Mouse (Mus musculus): ENCODE results near the gene Zbtb9.

Gene Zbtb9

DNA sequence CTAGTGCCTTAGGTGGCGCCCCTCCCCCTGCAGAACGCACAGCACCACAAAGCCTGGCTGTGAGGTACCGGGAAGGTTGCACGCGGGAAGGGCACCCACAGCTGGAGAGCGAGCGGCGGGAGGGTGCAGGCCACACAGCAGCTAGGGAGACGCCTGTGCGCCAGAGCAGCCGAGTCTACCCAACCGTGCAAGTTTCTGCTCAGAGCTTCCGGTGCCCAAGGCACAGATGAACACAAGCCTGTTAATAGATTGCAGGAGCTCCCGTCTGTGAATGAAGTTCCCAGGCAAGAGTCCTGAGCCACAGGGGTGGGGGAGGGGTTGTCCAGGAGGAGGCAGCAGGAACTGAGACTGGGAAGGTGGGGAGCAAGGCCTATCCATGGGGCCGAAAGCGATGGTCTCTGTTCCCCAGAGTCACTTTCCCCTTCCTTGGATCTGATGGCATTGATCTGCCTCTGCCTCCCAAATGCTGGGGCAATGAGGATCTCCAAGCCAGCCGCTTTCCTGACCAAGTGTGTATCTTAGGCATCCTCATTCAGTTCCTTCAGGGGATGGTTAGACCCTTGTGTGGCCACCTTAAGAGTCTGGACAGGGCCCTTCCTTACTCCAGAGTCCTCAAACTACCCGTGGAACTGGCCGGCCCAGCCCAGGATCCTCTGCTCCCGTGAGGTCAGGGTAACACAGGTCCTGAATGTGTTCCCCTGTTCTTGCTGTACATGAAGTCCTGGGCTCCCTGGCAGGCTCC lies 67.5 kb downstream of the Zbtb9 start:
- peak; percentile 69 for DNase-seq (ENCODE audit: low spot score)

DNA sequence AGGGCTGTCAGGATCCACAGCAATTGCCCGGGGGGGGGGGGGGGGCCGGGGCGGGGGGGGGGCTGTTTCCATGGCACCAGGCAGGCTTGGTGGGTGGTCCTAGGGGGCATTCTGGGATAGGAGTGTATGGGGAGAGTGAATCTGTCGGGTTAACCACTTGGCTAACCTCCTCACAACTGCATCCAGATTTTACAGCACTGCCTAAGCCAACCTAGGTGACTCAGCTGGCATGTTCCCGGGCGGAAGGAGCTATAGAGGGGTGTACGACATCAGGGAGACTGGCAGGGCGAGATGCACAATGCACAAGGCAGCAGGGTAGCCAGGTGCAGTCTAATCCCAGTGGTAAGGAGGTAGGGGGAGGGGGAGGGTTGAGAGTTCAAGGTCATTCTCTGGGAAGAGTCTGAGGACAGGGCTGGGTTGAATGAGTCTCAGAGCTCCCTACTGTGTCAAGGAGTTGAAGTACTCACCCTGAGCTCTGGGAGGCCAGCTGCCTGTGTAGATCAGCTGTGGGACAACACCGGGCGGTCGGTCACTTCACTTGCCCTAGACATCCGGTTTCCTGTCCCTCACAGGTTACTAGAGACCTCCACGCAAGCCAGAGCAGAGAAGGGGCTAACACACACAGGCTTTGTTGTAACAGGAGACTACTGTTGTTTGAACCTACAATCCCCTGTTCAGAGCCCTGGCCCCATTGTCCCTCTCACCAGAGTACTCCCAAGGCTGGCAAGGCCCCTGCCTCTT lies 68.2 kb downstream of the Zbtb9 start:
- no peak for DNase-seq (ENCODE audit: low spot score)

DNA sequence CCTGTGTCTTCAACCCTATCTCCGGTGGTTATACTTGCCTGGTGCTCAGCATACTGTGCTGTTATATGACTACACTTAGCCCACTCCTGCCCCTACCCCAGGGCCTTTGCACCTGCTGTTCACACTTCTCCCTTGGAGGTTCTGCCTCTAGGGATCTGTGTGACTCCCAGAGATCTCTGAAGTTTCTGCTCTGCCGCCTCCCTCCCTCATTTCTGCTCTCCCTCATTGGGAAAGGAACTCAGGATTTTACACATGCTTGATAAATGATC lies 68.8 kb downstream of the Zbtb9 start:
- no peak for DNase-seq (ENCODE audit: low spot score)

DNA sequence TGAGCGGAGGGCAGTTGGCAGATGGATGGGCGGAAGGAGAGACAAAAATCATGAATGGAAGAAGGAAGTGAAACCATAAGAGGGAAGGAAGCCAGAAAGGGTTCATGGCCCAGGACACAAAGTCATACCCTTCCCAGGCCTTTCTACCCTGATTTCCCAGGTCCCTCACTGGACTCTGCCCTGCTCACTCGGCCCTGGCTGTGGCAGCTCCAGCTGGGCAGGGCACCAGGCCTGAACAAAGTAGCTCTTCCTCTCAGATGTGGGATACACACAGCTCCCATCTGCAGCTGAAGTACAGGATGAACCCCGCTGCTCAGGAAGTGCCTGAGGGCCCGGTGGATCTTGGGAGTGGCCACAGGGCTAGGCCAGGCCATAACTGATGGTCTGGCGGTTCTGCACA lies 69.9 kb downstream of the Zbtb9 start:
- DNase-seq (ENCODE audit: low spot score): no peak

DNA sequence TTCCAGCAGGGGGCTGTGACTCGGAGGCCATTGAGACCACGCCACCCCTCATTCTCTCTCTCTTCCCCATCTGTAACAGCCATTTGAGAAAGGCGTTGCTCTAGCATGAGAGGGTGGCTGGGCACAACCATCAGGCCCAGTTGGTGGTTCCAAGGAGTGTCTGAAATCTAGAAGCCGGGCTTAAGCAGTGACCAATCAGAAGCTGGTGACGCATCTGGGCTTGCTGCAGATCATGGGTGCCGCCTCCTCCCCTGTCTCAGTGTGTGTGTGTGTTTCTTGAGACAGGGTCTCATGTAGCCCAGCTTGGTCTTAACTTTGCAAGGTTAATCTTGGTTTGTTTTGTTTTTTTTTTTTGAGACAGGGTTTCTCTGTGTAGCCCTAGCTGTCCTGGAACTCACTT lies 72.2 kb downstream of the Zbtb9 start:
- DNase-seq (ENCODE audit: low spot score): no peak

DNA sequence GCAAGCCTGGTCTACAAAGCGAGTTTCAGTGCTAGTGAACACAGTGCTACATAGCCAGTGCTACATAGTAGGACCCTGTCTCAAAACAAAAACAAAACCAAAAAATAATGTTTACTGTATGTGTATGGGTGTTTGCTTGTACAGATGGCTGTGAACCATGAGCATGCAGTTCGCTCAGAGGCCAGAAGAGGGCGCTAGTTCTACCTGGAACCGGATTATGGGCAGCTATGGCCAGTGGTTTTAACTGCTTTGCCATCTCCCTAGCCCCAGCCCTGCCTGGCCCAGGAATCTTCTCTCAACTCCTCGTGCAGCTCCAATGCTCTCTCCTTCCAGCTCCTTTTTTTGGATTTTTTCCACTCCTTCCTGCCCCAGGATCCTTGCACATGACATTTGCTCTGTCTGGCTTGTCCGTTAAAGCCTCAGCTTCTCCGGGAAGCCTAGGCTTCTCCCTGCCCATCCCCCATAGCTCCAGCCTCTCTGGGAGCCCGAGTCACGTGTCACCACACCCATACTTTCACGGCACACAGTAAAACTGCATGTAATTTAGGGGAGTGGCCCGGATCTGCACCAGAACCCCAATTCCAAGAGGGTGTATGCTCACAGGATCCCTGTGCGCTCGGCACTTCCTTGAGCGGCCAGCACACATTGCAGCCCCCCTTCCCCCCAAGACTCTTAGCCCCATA lies 74.9 kb downstream of the Zbtb9 start:
- DNase-seq (ENCODE audit: low spot score): no peak

DNA sequence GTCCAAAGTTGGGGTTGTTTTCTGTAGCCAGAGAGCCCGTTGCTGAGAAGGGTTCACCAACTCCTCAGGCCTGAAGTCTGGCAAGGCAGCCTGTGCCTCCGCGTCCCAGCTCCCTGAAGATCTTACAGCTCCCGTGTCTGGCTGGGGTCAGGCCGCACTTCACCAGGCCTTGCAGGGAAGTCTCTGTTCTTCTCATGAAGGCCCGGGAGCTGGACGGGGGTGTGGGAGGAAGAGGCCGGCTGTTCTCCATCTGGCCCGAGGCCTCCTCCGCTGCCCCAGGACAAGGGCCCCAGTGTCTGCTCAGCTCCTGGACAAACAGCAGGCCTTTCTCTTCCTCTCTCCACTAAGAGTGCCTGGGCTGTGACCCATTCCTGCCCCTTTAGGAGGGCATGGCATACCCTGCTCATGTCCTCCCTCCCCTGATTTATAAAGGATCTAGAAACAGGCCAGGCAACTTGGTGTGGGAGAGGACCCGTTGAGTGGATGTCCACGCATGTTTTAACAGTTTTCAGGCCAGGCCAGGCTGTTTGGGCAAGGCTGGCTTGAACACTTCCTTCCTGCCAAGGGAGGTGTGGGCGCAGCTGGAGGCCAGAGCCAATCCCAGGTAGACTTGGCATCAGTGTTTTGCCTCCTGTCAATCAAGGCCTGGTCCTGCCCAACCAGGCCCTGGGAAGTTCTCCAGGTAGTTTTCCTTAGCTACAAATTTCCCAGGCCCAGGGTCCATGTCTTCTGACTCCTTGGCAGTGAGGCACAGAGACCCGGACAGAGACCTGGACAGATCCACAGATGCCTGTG lies 75.7 kb downstream of the Zbtb9 start:
- DNase-seq (ENCODE audit: low spot score): no peak

DNA sequence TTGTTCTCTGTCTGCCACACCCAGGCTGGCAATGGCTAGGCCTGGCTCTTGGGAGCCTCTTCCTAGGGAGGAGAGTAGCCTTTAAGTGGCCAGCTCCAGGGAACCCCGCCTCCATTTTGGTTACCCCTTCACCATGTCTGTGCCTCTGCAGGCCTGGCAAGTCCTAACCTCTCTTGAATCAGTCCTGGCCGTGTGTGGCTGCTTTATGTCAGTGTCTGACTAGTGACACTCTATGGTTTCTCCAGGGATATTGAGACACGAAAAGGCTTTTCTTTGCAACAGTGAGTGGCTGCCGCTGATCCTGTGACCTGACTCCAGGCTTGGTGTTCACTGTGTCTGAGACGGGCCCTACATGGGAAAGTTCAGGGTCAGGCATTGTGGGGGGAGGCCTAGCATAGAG lies 77.9 kb downstream of the Zbtb9 start:
- no peak for DNase-seq (ENCODE audit: low spot score)

DNA sequence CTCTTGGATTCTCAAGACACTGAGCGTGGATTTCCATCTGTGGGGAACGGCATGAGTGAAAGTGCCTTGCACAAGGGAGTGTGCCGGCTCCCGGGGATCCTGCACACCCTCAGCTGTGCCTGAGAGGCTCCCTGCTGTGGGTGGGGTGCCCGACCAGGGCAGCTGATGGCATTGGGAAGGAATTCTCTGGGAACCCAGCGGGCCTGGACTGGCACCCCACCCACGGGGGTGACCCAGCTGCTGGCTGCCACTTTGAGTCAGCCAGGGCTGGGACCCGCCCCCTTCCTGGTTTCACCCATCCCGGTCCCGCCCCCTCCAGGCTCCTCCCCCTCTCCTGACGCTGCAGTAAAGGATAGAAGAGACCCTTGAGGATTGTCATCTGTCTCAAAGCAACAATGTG lies 78.5 kb downstream of the Zbtb9 start:
- DNase-seq (ENCODE audit: low spot score): peak; percentile 46

DNA sequence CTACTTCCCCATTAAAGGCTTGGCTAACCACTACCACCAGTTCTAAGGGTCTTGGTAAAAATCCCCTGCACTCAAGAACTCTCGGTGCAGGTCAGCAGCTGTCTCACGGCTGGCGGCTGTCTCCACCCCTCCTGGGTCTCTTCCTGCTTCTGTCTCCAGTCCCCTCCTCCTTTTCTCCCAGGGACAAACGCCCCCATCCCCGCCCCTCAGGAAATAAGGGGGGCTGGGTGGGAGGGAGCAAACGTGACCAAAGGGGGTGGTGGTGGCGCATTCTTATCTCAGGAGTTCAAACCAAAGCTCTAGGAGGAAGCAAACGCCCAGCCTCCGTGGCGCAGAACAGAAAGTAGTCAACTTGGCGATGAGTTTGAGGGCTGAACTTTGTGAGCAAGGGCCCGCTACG lies 83.2 kb downstream of the Zbtb9 start:
- DNase-seq (ENCODE audit: low spot score): peak; percentile 51

DNA sequence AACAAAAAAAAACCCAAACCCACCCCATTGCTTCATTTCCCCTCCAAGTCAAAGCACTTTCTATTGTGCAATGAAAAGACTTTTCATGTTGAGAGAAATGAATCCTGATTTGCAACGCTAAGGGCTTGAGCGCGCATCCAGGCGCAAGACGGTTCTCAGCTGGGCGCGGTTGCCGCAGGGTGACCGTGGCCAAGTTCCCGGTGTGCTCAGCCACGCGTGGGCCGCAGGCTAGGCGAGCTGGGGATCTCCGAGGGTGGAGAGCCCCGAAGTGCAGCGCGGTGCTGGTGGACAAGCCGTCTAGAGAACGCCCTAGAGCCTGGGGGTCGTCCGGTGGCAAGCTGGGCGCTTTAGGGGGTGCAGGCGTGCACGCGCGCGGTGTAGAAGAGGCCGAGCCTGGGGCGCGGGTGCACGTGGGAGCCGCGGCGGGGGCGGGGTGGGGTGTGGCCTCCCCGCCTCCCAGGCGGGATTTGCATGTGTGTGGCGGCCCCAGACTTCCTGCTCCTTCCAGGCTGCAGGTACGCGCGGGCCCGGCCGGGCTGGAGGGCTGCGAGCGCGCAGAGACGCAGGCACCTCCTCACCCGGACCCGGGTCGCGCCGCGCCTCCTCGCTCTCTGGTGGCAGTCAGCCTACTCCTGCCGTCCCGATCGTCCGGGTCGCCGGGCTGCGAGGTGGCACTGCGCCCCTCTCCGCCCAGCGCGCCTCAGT lies 84.0 kb downstream of the Zbtb9 start, which contains the start of gene Itpr3:
TSS of gene Itpr3 (plus strand) at position 493 of the 705 bp plus-strand sequence.
- DNase-seq (ENCODE audit: low spot score): peak; percentile 57

DNA sequence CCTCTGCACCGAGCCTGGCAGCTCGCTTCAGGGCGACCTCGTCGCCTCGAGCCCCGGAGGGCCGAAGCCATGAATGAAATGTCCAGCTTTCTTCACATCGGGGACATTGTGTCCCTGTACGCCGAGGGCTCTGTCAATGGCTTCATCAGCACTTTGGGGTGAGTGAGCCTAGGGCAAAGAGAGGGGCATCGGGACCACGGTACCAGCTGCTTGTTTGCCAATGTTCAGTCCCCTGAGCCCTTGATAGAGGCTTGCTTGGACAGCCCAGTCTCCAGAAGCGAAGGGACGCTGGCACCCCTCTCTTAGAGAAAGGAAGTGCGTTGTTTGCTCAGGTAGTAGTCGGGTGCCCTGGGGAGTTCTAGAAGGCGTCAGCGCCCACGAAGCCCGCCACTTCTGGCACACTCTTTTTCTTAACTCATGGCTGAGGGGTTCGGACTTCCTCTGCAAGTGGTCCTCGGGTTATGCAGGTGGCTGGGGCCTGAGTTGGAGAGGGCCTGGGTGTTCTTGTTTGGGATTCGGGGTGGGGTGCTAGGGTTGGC lies 84.6 kb downstream of the Zbtb9 start:
- no peak for DNase-seq (ENCODE audit: low spot score)

All from retina, embryonic 14.5 days (tissue).